In the genomic region with DNA sequence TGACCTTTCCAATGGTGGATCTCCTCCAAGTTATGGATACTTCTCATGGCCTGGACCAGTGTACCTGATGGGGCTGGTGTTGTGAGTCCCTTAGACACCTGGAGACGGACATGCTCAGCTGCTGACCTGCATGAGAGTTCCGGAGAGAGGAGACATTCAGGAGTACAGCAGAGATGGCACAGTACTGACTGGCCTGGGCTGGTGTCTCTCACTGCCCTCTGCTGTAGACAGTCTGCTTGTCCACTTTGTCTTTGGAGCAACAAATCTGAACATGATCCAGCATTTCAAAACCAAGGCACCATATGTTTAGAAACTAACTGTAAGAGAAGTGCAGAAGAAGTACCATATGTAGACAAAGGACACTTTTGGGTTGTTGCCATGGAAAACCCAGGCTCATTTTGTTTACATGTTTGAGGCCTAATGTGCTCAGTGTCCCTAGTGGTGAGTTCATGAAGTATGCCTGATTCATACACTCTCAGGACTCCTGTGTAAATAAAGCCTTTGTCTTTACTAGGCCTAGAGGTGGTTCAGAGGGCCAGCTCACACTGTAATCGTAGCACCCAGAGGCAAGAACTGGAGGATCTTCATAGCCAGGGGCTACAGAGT, we compare ENCODE assay signal across 9 mouse cellular contexts. TPM values are rescaled to one million over a fixed set of nuclear protein-coding genes. Genes with fewer than 3 reads are reported as not detected.
DNase-seq lines count a peak whose midpoint lies in the region; TF ChIP-seq lines count a peak whose summit lies in the region.
"Had no signal": no experiment of that assay in that cellular context is flagged by ENCODE, and none has a peak within 500 bp of the region (broad histone marks: within the 10 kb centered on the region; RNA-seq: fewer than 3 reads in every experiment).

No protein-coding gene starts in this region.

- no peaks in the 10 kb centered on the region for H3K4me1 ChIP-seq in cortical plate, adult 2 months (ENCODE audit: control insufficient read depth, insufficient read depth, low read length)
- H3K4me1 ChIP-seq: heart, embryonic 15.5 days had no signal

- peak; percentile 9; the same call in 1 of the 2 replicates for TF ChIP-seq CTCF in cortical plate, adult 2 months (IDR thresholded peaks at IDR 0.05; ENCODE audit: extremely low read depth, insufficient read depth, low read length)

- H3K27ac ChIP-seq in cortical plate, adult 2 months (ENCODE audit: insufficient read depth, low read length): no peak overlapping the region
- H3K27ac ChIP-seq: heart, embryonic 15.5 days had no signal

- no peak overlapping the region for H3K4me3 ChIP-seq in cortical plate, adult 2 months (ENCODE audit: insufficient read depth, low read length)
- H3K4me3 ChIP-seq: heart, embryonic 15.5 days had no signal

- peak; percentile 17 for DNase-seq in layer of hippocampus, adult 11-12 months (ENCODE audit: low spot score)
- DNase-seq in layer of hippocampus, postnatal 36 days: no peak
- peak; percentile 63 for DNase-seq in Muller cell, postnatal 12 days (ENCODE audit: inconsistent ontology term)
- peak; percentile 76 for DNase-seq in lung, postnatal 10 days
- no peak for DNase-seq in spleen, adult 18-20 months
- no peak for DNase-seq in ovary, postnatal 36 days (ENCODE audit: low spot score)
- no peak for DNase-seq in right cerebral cortex, postnatal 36 days (ENCODE audit: low spot score in 2 of 2)

- TF ChIP-seq POLR2A in cortical plate, adult 2 months (IDR thresholded peaks at IDR 0.05; ENCODE audit: extremely low read depth, insufficient read depth, low read length): no peak

RNA-seq across cellular contexts. Expression of gene Tbx2, which starts 46.1 kb away (rescaled TPM):
- 1 to 10 TPM; 1.2 to 1.4 TPM for total RNA-seq in layer of hippocampus, postnatal 36 days (2021)
- 2.7 and 2.9 TPM in 2 replicates for polyA plus RNA-seq in cortical plate, adult 2 months (2012; rRNA removed)

Comparison
In these comparisons a context has a peak if more than half of its experiments do, and no peak if none do; other contexts are left out.
1. DNase-seq: peak in layer of hippocampus, adult 11-12 months (single experiment), Muller cell, postnatal 12 days (single experiment) and lung, postnatal 10 days (single experiment); none in layer of hippocampus, postnatal 36 days (0 of 2), spleen, adult 18-20 months (0 of 2), ovary, postnatal 36 days (single experiment) and right cerebral cortex, postnatal 36 days (0 of 2).